Mouse (Mus musculus): ENCODE results near the gene Ctsd.

- no peak for TF ChIP-seq MAFK (IDR thresholded peaks at IDR 0.05; ENCODE audit: insufficient read depth, low read depth, low read length)
- TF ChIP-seq ZC3H11A (IDR thresholded peaks at IDR 0.05; ENCODE audit: borderline replicate concordance, low read depth, low read length), result no peak
- TF ChIP-seq ZNF384 (IDR thresholded peaks at IDR 0.05; ENCODE audit: low read depth, low read length), result no peak
- no peak for TF ChIP-seq CHD2 (IDR thresholded peaks at IDR 0.05; ENCODE audit: low read depth, low read length)
Observed at GRCm38 (mm10) chr7:142368856-142369255, 19.0 kb downstream of the Ctsd start.
